Mouse (Mus musculus) testis, adult 2 months (tissue): ENCODE data around the gene Ralgds.

Experiments
- CTCF ChIP-seq: fragments of 200-500 bp; IDR thresholded peaks from 2 replicates; pipeline ENCODE4 v1.5.1; 2012; ENCODE audit warnings: low read depth, mild to moderate bottlenecking, inconsistent platforms, low read length, moderate library complexity; ENCODE audit not compliant: control insufficient read depth, insufficient read depth, insufficient replicate concordance
- POLR2A ChIP-seq: fragments of 200-500 bp; IDR thresholded peaks from 2 replicates; pipeline ENCODE4 v1.6.1; 2012; ENCODE audit warnings: low read depth, mild to moderate bottlenecking, inconsistent platforms, low read length, moderate library complexity; ENCODE audit not compliant: control insufficient read depth

GRCm38 (mm10) chr2:28537995-28538816 lies 25.3 kb downstream of the Ralgds start:
- TF ChIP-seq CTCF (no peak), POLR2A (no peak)
